Comparison of ENCODE assay signal across 10 mouse cellular contexts in genomic region chr8:13641206-13641605, GRCm38 (mm10). TPM values are rescaled to one million over a fixed set of nuclear protein-coding genes. Genes with fewer than 3 reads are reported as not detected.
DNase-seq lines count a peak whose midpoint lies in the region; ATAC-seq and TF ChIP-seq lines count a peak whose summit lies in the region.
"Had no signal": no experiment of that assay in that cellular context is flagged by ENCODE, and none has a peak within 500 bp of the region (broad histone marks: within the 10 kb centered on the region; RNA-seq: fewer than 3 reads in every experiment).

No protein-coding gene starts in this region.

- H3K36me3 ChIP-seq in forebrain, embryonic 13.5 days (ENCODE audit: poor library complexity, severe bottlenecking): no peaks in the 10 kb centered on the region
- H3K36me3 ChIP-seq in forebrain, embryonic 11.5 days (ENCODE audit: control insufficient read depth, insufficient read depth, low read length): no peaks in the 10 kb centered on the region
- H3K36me3 ChIP-seq in stomach, postnatal 0 days (ENCODE audit: control insufficient read depth, insufficient read depth, low read length): no peaks in the 10 kb centered on the region

- no peaks in the 10 kb centered on the region for H3K9me3 ChIP-seq in forebrain, embryonic 13.5 days (replicated peaks)
- H3K9me3 ChIP-seq in forebrain, embryonic 11.5 days (ENCODE audit: control insufficient read depth, low read length): no peaks in the 10 kb centered on the region
- H3K9me3 ChIP-seq in stomach, postnatal 0 days (ENCODE audit: control insufficient read depth, low read length): no peaks in the 10 kb centered on the region

- peaks cover 35% of the 10 kb centered on the region for H3K4me1 ChIP-seq in forebrain, embryonic 13.5 days
- peaks cover 3% of the 10 kb centered on the region; the same call in 1 of the 2 replicates for H3K4me1 ChIP-seq in forebrain, embryonic 11.5 days (replicated peaks; ENCODE audit: control insufficient read depth, insufficient read depth, low read length)
- peaks cover 12% of the 10 kb centered on the region for H3K4me1 ChIP-seq in stomach, postnatal 0 days (replicated peaks; ENCODE audit: control insufficient read depth, insufficient read depth)

- TF ChIP-seq CTCF in stomach, postnatal 0 days (IDR thresholded peaks at IDR 0.05; ENCODE audit: low read depth): no peak

- no peak overlapping the region for H3K9ac ChIP-seq in forebrain, embryonic 13.5 days
- H3K9ac ChIP-seq in forebrain, embryonic 11.5 days (ENCODE audit: low read length): no peak overlapping the region
- H3K9ac ChIP-seq in stomach, postnatal 0 days (ENCODE audit: low read length): no peak overlapping the region

- ATAC-seq in forebrain, embryonic 13.5 days: no peak
- no peak for ATAC-seq in forebrain, embryonic 11.5 days (replicated peaks; ENCODE audit: low FRiP score)
- ATAC-seq in stomach, postnatal 0 days (ENCODE audit: low FRiP score, low TSS enrichment): no peak; the same call in 1 of the 2 replicates

- 66% methylated on average over 9 of the region's 9 CpGs for WGBS in forebrain, embryonic 13.5 days
- WGBS in forebrain, embryonic 11.5 days: 68% methylated on average over 9 of the region's 9 CpGs
- WGBS in stomach, postnatal 0 days: 60% methylated on average over 9 of the region's 9 CpGs

- no peak for DNase-seq in forebrain, embryonic 11.5 days (ENCODE audit: low spot score)
- DNase-seq in kidney, postnatal 10 days: peak; percentile 37
- no peak for DNase-seq in kidney, postnatal 14 days
- peak; percentile 36 for DNase-seq in right cerebral cortex, postnatal 25 days
- DNase-seq in right cerebral cortex, postnatal 4 days: no peak
- DNase-seq in stomach, postnatal 0 days (ENCODE audit: low spot score): no peak
- DNase-seq in cerebellum, adult 8-10 months: no peak
- DNase-seq: layer of hippocampus, adult 9-11 months; right cerebral cortex, adult 18-20 months had no signal

- H3K27me3 ChIP-seq in forebrain, embryonic 13.5 days: no peaks in the 10 kb centered on the region
- no peaks in the 10 kb centered on the region for H3K27me3 ChIP-seq in forebrain, embryonic 11.5 days (ENCODE audit: control insufficient read depth, insufficient read depth, low read length)
- H3K27me3 ChIP-seq in stomach, postnatal 0 days (ENCODE audit: control insufficient read depth, insufficient read depth, low read length): no peaks in the 10 kb centered on the region

- H3K4me2 ChIP-seq in forebrain, embryonic 13.5 days: no peak overlapping the region
- no peak overlapping the region for H3K4me2 ChIP-seq in forebrain, embryonic 11.5 days (ENCODE audit: low read depth, low read length, severe bottlenecking)
- H3K4me2 ChIP-seq in stomach, postnatal 0 days (replicated peaks; ENCODE audit: low read depth): no peak overlapping the region

- TF ChIP-seq EP300 in stomach, postnatal 0 days (optimal IDR thresholded peaks at IDR 0.05): no peak

- H3K4me3 ChIP-seq in forebrain, embryonic 13.5 days: no peak overlapping the region
- no peak overlapping the region for H3K4me3 ChIP-seq in forebrain, embryonic 11.5 days (ENCODE audit: low read depth, low read length)
- H3K4me3 ChIP-seq in stomach, postnatal 0 days (ENCODE audit: low read depth, low read length): no peak overlapping the region

- peak overlapping the region; percentile 67; the same call in 1 of the 2 replicates for H3K27ac ChIP-seq in forebrain, embryonic 13.5 days
- no peak overlapping the region for H3K27ac ChIP-seq in forebrain, embryonic 11.5 days (ENCODE audit: low read depth, low read length)
- H3K27ac ChIP-seq in stomach, postnatal 0 days (replicated peaks): peak overlapping the region; percentile 84

RNA-seq across cellular contexts. Expression of gene Rasa3, which starts 36.2 kb away (rescaled TPM):
- 18.2 and 19.9 TPM in 2 replicates for polyA plus RNA-seq in forebrain, embryonic 13.5 days (2015; fragmentation: Nextera tagmentation; extraction: Ambion mirVana)
- polyA plus RNA-seq in forebrain, embryonic 11.5 days (2014; fragmentation: Nextera tagmentation; extraction: Ambion mirVana): 28.0 and 28.6 TPM in 2 replicates
- polyA plus RNA-seq in stomach, postnatal 0 days (2015; fragmentation: Nextera tagmentation; extraction: Ambion mirVana): 12.0 and 12.4 TPM in 2 replicates

Comparison
In these comparisons a context has a peak if more than half of its experiments do, and no peak if none do; other contexts are left out.
1. DNase-seq: peak in kidney, postnatal 10 days (single experiment) and right cerebral cortex, postnatal 25 days (single experiment); none in forebrain, embryonic 11.5 days (single experiment), kidney, postnatal 14 days (single experiment), right cerebral cortex, postnatal 4 days (single experiment), stomach, postnatal 0 days (single experiment) and cerebellum, adult 8-10 months (single experiment).